Mouse (Mus musculus) intestine, embryonic 16.5 days (tissue): ENCODE measurements around the gene Nbeal1. TPM values are rescaled to one million over a fixed set of nuclear protein-coding genes. Genes with fewer than 3 reads are reported as not detected.
"Not testable (repeated sequence)": the region's sequence is repeated elsewhere in the genome, so short reads cannot be mapped to it uniquely, and the experiment has no call there.

ENCODE experiments used
- ATAC-seq: fragments of 200-750 bp; cut with Nextera tagmentation; 2 replicates; pipeline ENCODE4 v1.8.0; 2017; ENCODE audit warnings: moderate TSS enrichment, moderate library complexity
- H3K27ac ChIP-seq: fragments of 300-500 bp; sonication (generic); 2 replicates; pipeline ENCODE4 v1.5.1; 2014; ENCODE audit warnings: mild to moderate bottlenecking, low read length
- H3K27me3 ChIP-seq: fragments of 300-500 bp; sonication (generic); replicated peaks from 2 replicates; pipeline ENCODE4 v1.6.1; 2014; ENCODE audit warnings: low read length, control low read depth, mixed read lengths; ENCODE audit not compliant: control insufficient read depth, insufficient read depth
- H3K36me3 ChIP-seq: fragments of 300-500 bp; sonication (generic); 2 replicates; pipeline ENCODE4 v1.6.1; 2014; ENCODE audit warnings: low read length, control low read depth; ENCODE audit not compliant: control insufficient read depth, insufficient read depth
- H3K4me1 ChIP-seq: fragments of 300-500 bp; sonication (generic); 2 replicates; pipeline ENCODE4 v1.6.1; 2014; ENCODE audit warnings: low read length, control low read depth, mixed read lengths; ENCODE audit not compliant: control insufficient read depth, insufficient read depth
- H3K4me2 ChIP-seq: fragments of 300-500 bp; sonication (generic); 2 replicates; pipeline ENCODE4 v1.6.1; 2014; ENCODE audit warnings: low read depth, low read length, control low read depth
- H3K4me3 ChIP-seq: fragments of 300-500 bp; sonication (generic); 2 replicates; pipeline ENCODE4 v1.5.1; 2014; ENCODE audit warnings: mild to moderate bottlenecking, low read length
- H3K9ac ChIP-seq: fragments of 300-500 bp; sonication (generic); 2 replicates; pipeline ENCODE4 v1.6.1; 2014; ENCODE audit warnings: low read depth, low read length
- H3K9me3 ChIP-seq: fragments of 300-500 bp; sonication (generic); 2 replicates; pipeline ENCODE4 v1.6.1; 2016; ENCODE audit warnings: low read length, control low read depth; ENCODE audit not compliant: control insufficient read depth
- WGBS: fragments of 180-500 bp; shearing (Covaris S2); extraction: QIAGEN DNeasy Blood & Tissue Kit; methylation state at CpG from one replicate; pipeline ENCODE4 v1.1.7; 2014; 5-methylcytosine and 5-hydroxymethylcytosine counted together
- polyA plus RNA-seq: library from polyadenylated mRNA; unstranded; fragments of >200 nt; fragmentation: Nextera tagmentation; extraction: Ambion mirVana; gene quantifications from 2 replicates; pipeline ENCODE4 v1.2.1, GENCODE M21; 2015

Gene Nbeal1
- 4.7 and 4.8 TPM in 2 replicates for polyA plus RNA-seq

- Histone ChIP-seq H3K4me3 (peak within 1 kb of the TSS; percentile 88), H3K27me3 (no peaks in the 10 kb centered on the region), H3K4me2 (peak within 1 kb of the TSS; percentile 61), H3K9me3 (no peaks in the 10 kb centered on the region), H3K27ac (peak within 1 kb of the TSS; percentile 94), H3K9ac (peak within 1 kb of the TSS; percentile 91), H3K4me1 (peaks cover 3% of the 10 kb centered on the region), H3K36me3 (no peaks in the 10 kb centered on the region)
- ATAC-seq = peak; percentile 99
- 0% methylated on average over 65 of the region's 74 CpGs for WGBS
These were observed at the start of gene Nbeal1 for GRCm38 (mm10) chr1:60179932-60180783. Nbeal1 (plus strand) TSS chr1:60180599.

DNA sequence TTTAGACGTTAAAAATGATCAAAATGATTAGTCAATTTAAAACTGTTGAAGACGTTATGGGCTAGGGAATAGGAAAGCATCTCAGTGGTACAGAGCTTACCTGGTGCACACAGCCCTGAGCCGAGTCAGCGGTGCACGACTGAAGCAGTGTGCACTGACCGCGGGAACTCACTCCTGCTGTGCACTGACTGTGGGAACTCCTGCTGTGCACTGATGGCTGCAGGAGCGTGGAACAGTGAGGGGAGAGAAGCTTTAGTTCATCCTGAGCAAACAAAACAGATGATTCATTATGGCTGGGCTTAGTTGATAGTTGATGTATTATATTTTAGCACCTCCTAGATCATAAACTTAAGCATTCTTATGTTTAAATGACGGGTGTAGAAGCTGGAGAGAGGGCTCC lies 43.1 kb upstream of the Nbeal1 start:
- Histone ChIP-seq H3K9ac (no peak overlapping the region), H3K27me3 (no peaks in the 10 kb centered on the region), H3K4me1 (no peaks in the 10 kb centered on the region), H3K4me2 (no peak overlapping the region), H3K27ac (no peak overlapping the region), H3K36me3 (no peaks in the 10 kb centered on the region), H3K9me3 (no peaks in the 10 kb centered on the region), H3K4me3 (no peak overlapping the region)
- 52% methylated on average over 9 of the region's 9 CpGs for WGBS
- ATAC-seq = no peak

- H3K36me3 ChIP-seq = no peaks in the 10 kb centered on the region
- no peak overlapping the region for H3K4me3 ChIP-seq
- ATAC-seq = no peak; the same call in 1 of the 2 replicates
- WGBS = 68% methylated on average over 5 of the region's 5 CpGs
- no peaks in the 10 kb centered on the region for H3K9me3 ChIP-seq
- no peak overlapping the region for H3K27ac ChIP-seq
- no peaks in the 10 kb centered on the region for H3K4me1 ChIP-seq
- no peak overlapping the region for H3K4me2 ChIP-seq
- H3K27me3 ChIP-seq = no peaks in the 10 kb centered on the region
- no peak overlapping the region for H3K9ac ChIP-seq
These were observed 27.7 kb upstream of the Nbeal1 start for GRCm38 (mm10) chr1:60152700-60153099.

DNA sequence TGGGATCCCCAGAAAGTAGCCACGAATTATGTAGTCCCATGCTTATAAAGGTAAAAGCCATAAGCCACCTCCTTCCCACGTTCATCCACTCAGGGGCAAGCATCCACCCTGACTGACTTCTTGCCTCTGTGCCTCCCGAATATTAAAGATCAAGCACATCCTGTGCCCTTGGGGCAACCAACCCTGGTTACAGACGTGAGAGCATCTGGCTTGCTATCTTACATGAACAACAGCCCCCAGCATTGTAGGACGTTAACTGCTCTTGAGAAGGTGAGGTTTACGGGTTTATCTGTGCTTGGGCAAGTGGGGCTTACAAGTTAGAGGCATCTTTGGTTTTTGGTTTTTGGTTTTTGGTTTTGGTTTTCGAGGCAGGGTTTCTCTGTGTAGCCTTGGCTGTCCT lies 23.7 kb upstream of the Nbeal1 start:
- no peak overlapping the region for H3K4me3 ChIP-seq
- H3K27ac ChIP-seq = no peak overlapping the region
- H3K27me3 ChIP-seq = no peaks in the 10 kb centered on the region
- H3K4me1 ChIP-seq = no peaks in the 10 kb centered on the region
- no peak for ATAC-seq
- H3K9ac ChIP-seq = no peak overlapping the region
- H3K36me3 ChIP-seq = no peaks in the 10 kb centered on the region
- no peaks in the 10 kb centered on the region for H3K9me3 ChIP-seq
- H3K4me2 ChIP-seq = no peak overlapping the region
- 86% methylated on average over 7 of the region's 7 CpGs for WGBS

DNA sequence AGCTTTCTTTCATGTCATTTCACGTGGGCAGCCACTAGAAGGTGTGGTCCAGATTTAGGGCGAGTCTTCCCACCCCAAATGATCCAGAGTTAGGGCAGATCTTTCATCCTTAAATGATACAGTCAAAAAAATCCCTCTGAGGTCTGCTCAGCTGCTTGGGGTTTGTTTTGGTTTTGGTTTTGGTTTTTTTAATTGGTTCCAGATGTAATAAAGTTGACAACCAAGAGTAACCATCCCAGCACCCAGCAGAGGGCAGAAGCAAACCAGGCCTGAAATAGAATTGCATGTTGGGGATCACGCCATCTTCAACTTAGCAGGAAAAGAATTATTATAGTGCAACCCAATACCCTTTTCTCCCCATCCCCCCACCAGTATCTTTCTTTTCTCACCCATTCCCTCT lies 22.0 kb upstream of the Nbeal1 start:
- WGBS = 53% methylated on average over 3 of the region's 3 CpGs
- H3K4me2 ChIP-seq = no peak overlapping the region
- ATAC-seq = no peak
- H3K9me3 ChIP-seq = no peaks in the 10 kb centered on the region
- H3K27ac ChIP-seq = no peak overlapping the region
- no peak overlapping the region for H3K9ac ChIP-seq
- H3K36me3 ChIP-seq = no peaks in the 10 kb centered on the region
- H3K27me3 ChIP-seq = no peaks in the 10 kb centered on the region
- no peaks in the 10 kb centered on the region for H3K4me1 ChIP-seq
- H3K4me3 ChIP-seq = no peak overlapping the region

- ATAC-seq = no peak
- no peaks in the 10 kb centered on the region for H3K36me3 ChIP-seq
- no peaks in the 10 kb centered on the region for H3K4me1 ChIP-seq
- H3K27me3 ChIP-seq = no peaks in the 10 kb centered on the region
- no peak overlapping the region for H3K9ac ChIP-seq
- 87% methylated on average over 3 of the region's 3 CpGs for WGBS
- no peak overlapping the region for H3K4me2 ChIP-seq
- no peaks in the 10 kb centered on the region for H3K9me3 ChIP-seq
- H3K4me3 ChIP-seq = no peak overlapping the region
- no peak overlapping the region for H3K27ac ChIP-seq
These were observed 16.7 kb upstream of the Nbeal1 start for GRCm38 (mm10) chr1:60163676-60164075.

- H3K4me2 ChIP-seq = no peak overlapping the region
- no peaks in the 10 kb centered on the region for H3K4me1 ChIP-seq
- no peak for ATAC-seq
- H3K9ac ChIP-seq = no peak overlapping the region
- H3K4me3 ChIP-seq = no peak overlapping the region
- no peaks in the 10 kb centered on the region for H3K9me3 ChIP-seq
- no peaks in the 10 kb centered on the region for H3K36me3 ChIP-seq
- 66% methylated on average over 2 of the region's 2 CpGs for WGBS
- no peaks in the 10 kb centered on the region for H3K27me3 ChIP-seq
- H3K27ac ChIP-seq = no peak overlapping the region
These were observed 10.8 kb upstream of the Nbeal1 start for GRCm38 (mm10) chr1:60169626-60170025.

- Histone ChIP-seq H3K4me2 (no peak overlapping the region), H3K36me3 (no peaks in the 10 kb centered on the region), H3K4me3 (no peak overlapping the region), H3K27me3 (no peaks in the 10 kb centered on the region), H3K9ac (no peak overlapping the region), H3K9me3 (no peaks in the 10 kb centered on the region), H3K27ac (no peak overlapping the region), H3K4me1 (no peaks in the 10 kb centered on the region)
- 72% methylated on average over 2 of the region's 2 CpGs for WGBS
- ATAC-seq = no peak
These were observed 10.1 kb upstream of the Nbeal1 start for GRCm38 (mm10) chr1:60170251-60170650.

- Histone ChIP-seq H3K36me3 (no peaks in the 10 kb centered on the region), H3K27ac (no peak overlapping the region), H3K4me3 (no peak overlapping the region), H3K4me2 (no peak overlapping the region), H3K9me3 (no peaks in the 10 kb centered on the region), H3K9ac (no peak overlapping the region), H3K27me3 (no peaks in the 10 kb centered on the region), H3K4me1 (no peaks in the 10 kb centered on the region)
- whole genome bisulfite sequencing = 82% methylated on average over 3 of the region's 3 CpGs
- no peak for ATAC-seq
These were observed 7.3 kb upstream of the Nbeal1 start for GRCm38 (mm10) chr1:60173119-60173518.

GRCm38 (mm10) chr1:60177814-60178213 lies 2.6 kb upstream of the Nbeal1 start:
- not testable (repeated sequence) for H3K9me3 ChIP-seq, H3K4me2 ChIP-seq, H3K27me3 ChIP-seq, H3K4me1 ChIP-seq, ATAC-seq, H3K36me3 ChIP-seq, H3K4me3 ChIP-seq, H3K9ac ChIP-seq, H3K27ac ChIP-seq
- WGBS = 82% methylated on average over 1 of the region's 1 CpGs
